Mouse (Mus musculus): ENCODE measurements around the gene Gm44511. TPM values are rescaled to one million over a fixed set of nuclear protein-coding genes. Genes with fewer than 3 reads are reported as not detected.

The Gm44511 gene
- polyA plus RNA-seq, 1 experiment from 2014 or later, result not detected

DNA sequence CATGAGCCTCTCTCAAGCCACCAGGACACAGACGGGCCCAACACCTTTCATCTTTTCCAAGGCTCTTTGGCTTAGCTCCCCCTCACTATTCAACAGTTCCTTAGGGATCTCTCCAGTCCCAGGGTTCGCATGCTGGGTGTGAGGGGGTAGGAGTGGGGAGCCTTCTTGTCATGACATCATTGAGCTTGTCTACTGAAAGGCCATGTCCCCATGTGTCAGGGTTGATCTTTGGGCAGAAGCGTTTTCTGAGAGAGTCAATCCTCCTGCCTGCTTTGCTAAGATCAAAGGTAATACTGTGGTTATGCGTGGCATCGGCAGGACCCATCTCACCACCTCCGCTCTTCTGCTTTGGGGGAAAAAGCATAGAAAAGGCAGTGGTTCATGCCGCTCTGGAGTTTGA is 88.7 kb downstream of the Gm44511 start:
- Histone ChIP-seq H3K27me3 (no peaks in the 10 kb centered on the region), H3K4me1 (no peaks in the 10 kb centered on the region), H3K4me2 (no peak overlapping the region), H3K27ac (no peak overlapping the region), H3K36me3 (ENCODE audit: poor library complexity, severe bottlenecking) (no peaks in the 10 kb centered on the region), H3K4me3 (no peak overlapping the region), H3K9ac (no peak overlapping the region), H3K9me3 (replicated peaks) (no peaks in the 10 kb centered on the region)
- no peak for ATAC-seq
- 87% methylated on average over 7 of the region's 7 CpGs for WGBS

DNA sequence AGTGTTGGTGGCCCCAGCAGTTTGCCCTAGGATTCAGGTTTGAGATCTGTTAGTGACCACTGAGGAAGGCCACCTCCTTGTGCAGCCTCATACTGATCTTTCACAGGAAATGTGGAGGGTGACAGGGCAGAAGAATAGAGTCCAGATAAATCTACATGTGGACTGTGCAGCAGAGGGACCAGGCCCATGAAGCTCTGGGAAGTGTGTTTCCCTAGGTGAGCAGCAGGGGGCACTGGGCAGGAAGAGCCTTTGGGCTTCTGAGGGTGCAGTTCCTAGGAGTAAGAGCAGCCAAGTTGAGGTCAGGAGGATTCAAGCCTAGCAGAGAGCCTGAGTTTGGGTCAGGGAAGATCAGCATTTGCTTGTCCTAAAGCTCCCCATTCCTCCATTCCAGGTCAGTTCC is 90.0 kb downstream of the Gm44511 start:
- no peaks in the 10 kb centered on the region for H3K4me1 ChIP-seq
- H3K9me3 ChIP-seq (replicated peaks), result no peaks in the 10 kb centered on the region
- ATAC-seq, result no peak
- H3K27me3 ChIP-seq, result no peaks in the 10 kb centered on the region
- H3K27ac ChIP-seq, result no peak overlapping the region
- no peak overlapping the region for H3K4me3 ChIP-seq
- H3K36me3 ChIP-seq (ENCODE audit: poor library complexity, severe bottlenecking), result no peaks in the 10 kb centered on the region
- H3K4me2 ChIP-seq, result no peak overlapping the region
- H3K9ac ChIP-seq, result no peak overlapping the region

DNA sequence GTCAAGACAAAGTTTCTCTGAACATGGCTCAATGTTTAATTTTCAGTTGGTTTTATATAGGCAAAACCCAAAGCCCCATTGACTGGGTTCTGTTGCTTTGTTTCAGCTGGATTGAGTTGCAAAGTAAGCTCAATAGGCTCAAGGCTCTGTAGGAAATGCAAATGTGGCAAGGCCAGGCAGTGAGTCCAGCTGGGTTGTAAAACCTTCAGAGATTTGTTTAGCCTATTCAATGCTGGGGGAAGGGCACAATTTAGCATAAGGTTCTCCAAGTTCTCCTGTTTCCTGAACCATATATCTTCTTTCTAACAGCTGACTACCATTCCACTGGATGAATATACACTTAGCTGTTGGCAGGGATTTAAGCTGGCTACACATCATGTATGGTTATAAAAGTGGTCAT is 91.2 kb downstream of the Gm44511 start:
- ATAC-seq, result no peak
- Histone ChIP-seq H3K9ac (no peak overlapping the region), H3K9me3 (replicated peaks) (no peaks in the 10 kb centered on the region), H3K27ac (no peak overlapping the region), H3K36me3 (ENCODE audit: poor library complexity, severe bottlenecking) (no peaks in the 10 kb centered on the region), H3K4me1 (no peaks in the 10 kb centered on the region), H3K4me2 (no peak overlapping the region), H3K27me3 (no peaks in the 10 kb centered on the region), H3K4me3 (no peak overlapping the region)

DNA sequence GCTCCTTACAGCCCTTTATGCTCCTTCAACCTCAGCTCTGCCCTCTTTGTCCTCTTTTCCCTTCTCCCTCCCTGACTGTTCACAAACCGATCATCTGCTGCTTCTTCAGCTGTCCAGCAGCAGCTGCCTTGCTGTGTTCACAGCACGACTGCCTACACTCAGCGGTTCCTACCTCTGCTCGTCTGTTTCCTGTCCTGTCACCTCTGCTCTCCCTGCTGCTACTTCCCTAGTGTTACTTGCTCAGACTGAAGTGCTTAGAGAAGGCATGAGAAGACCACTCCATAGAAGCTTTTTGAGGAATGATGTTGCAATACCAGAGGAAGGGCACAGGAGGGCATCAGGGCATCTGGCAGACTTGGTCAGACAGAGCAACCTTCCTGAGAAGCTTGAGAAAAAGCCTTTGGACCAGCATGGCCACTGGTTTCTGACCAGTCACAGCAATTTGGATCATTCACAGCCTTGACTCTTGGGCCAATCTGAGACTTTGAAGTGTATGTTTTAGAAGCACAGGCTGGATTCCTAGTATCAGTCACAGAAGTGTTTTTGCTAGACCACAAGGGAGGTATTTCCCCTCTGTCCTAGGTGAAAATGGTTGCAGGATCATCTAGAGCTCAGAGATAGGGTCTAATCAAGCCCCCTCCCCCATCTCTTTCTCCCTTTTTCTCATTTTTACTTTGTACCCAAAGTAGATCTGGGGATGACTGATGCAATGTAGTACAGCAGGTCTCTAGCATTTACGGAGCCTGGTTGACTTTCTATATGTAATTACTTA is 92.0 kb downstream of the Gm44511 start:
- Histone ChIP-seq H3K27ac (no peak overlapping the region), H3K36me3 (ENCODE audit: poor library complexity, severe bottlenecking) (no peaks in the 10 kb centered on the region)
- 86% methylated on average over 5 of the region's 5 CpGs for WGBS

DNA sequence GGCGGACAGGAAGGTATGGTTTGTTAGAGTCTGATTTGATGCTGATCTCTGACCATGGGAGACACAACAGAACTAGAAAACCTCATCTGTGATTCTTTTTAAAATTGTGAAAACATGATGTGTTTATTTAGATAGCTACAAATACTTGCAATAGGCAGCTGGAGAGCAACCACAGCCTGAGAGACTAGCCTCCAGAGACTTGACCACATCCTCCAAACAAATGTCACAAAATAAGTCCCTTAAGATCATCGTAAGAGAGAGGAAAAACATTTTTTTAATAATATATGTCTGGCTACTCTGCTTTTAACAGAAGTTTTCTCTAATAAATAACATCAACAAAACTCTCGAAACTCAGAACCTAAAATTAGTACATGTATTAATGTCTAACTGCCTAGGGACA is 94.1 kb downstream of the Gm44511 start:
- H3K4me3 ChIP-seq, result no peak overlapping the region
- no peaks in the 10 kb centered on the region for H3K36me3 ChIP-seq (ENCODE audit: poor library complexity, severe bottlenecking)
- no peak overlapping the region for H3K4me2 ChIP-seq
- no peaks in the 10 kb centered on the region for H3K27me3 ChIP-seq
- H3K9me3 ChIP-seq (replicated peaks), result no peaks in the 10 kb centered on the region
- 94% methylated on average over 3 of the region's 3 CpGs for WGBS
- no peak for ATAC-seq
- no peak overlapping the region for H3K9ac ChIP-seq
- no peaks in the 10 kb centered on the region for H3K4me1 ChIP-seq
- H3K27ac ChIP-seq, result no peak overlapping the region

More for the DNA sequence above, 92.0 kb downstream of the Gm44511 start:
- Histone ChIP-seq H3K9ac (no peak overlapping the region), H3K4me1 (no peaks in the 10 kb centered on the region), H3K27me3 (no peaks in the 10 kb centered on the region), H3K4me3 (no peak overlapping the region), H3K9me3 (replicated peaks) (no peaks in the 10 kb centered on the region), H3K4me2 (no peak overlapping the region)
- no peak for ATAC-seq

Other genes with a start within 250 kb of the Gm44511 start
- gene A2ml1, start 244.7 kb downstream of the Gm44511 start, polyA plus RNA-seq (2015; fragmentation: Nextera tagmentation; extraction: Ambion mirVana), result 2.2 and 2.6 TPM in 2 replicates
- not detected in 2 replicates for gene Klrb1a, start 202.8 kb downstream of the Gm44511 start, polyA plus RNA-seq (2015; fragmentation: Nextera tagmentation; extraction: Ambion mirVana)
- gene Clec2h, start 163.9 kb downstream of the Gm44511 start, polyA plus RNA-seq (2015; fragmentation: Nextera tagmentation; extraction: Ambion mirVana), result not detected in 2 replicates
- gene Klrb1, start 103.3 kb downstream of the Gm44511 start, polyA plus RNA-seq (2015; fragmentation: Nextera tagmentation; extraction: Ambion mirVana), result not detected in 2 replicates
- gene Klrb1c, start 37.1 kb downstream of the Gm44511 start, polyA plus RNA-seq (2015; fragmentation: Nextera tagmentation; extraction: Ambion mirVana), result not detected in 2 replicates
- gene Klrb1b, start within 50 bp of the Gm44511 start, polyA plus RNA-seq (2015; fragmentation: Nextera tagmentation; extraction: Ambion mirVana), result not detected in 2 replicates
- not detected in 2 replicates for gene Clec2i, start 61.3 kb upstream of the Gm44511 start, polyA plus RNA-seq (2015; fragmentation: Nextera tagmentation; extraction: Ambion mirVana)
- 0.17 and 0.29 TPM in 2 replicates for gene BC035044, start 64.8 kb upstream of the Gm44511 start, polyA plus RNA-seq (2015; fragmentation: Nextera tagmentation; extraction: Ambion mirVana)
- not detected in 2 replicates for gene Clec2g, start 108.1 kb upstream of the Gm44511 start, polyA plus RNA-seq (2015; fragmentation: Nextera tagmentation; extraction: Ambion mirVana)
- gene Klrb1f, start 219.6 kb upstream of the Gm44511 start, polyA plus RNA-seq (2015; fragmentation: Nextera tagmentation; extraction: Ambion mirVana), result 0.21 TPM in 1 of 2 replicates, not detected in the other